Mouse (Mus musculus): Measurements from ENCODE around the gene Coq8b. TPM values are rescaled to one million over a fixed set of nuclear protein-coding genes. Genes with fewer than 3 reads are reported as not detected.

Coq8b gene
- polyA plus RNA-seq, 1 experiment from 2014 or later: 10.2 TPM

- Histone ChIP-seq H3K4me2 (no peak overlapping the region), H3K4me1 (no peaks in the 10 kb centered on the region), H3K9me3 (no peaks in the 10 kb centered on the region), H3K27me3 (replicated peaks) (no peaks in the 10 kb centered on the region), H3K4me3 (no peak overlapping the region), H3K9ac (no peak overlapping the region), H3K27ac (replicated peaks) (no peak overlapping the region), H3K36me3 (peaks cover 73% of the 10 kb centered on the region)
- ATAC-seq (ENCODE audit: extremely low read depth, insufficient number of reproducible peaks, low FRiP score, low TSS enrichment): no peak
- WGBS: 92% methylated on average over 8 of the region's 8 CpGs
Measured at GRCm38 (mm10) chr7:27203730-27204449, 28.9 kb upstream of the Coq8b start.

- peaks cover 93% of the 10 kb centered on the region for H3K36me3 ChIP-seq
- no peak overlapping the region for H3K27ac ChIP-seq (replicated peaks)
- H3K4me2 ChIP-seq: no peak overlapping the region
- no peaks in the 10 kb centered on the region for H3K4me1 ChIP-seq
- no peaks in the 10 kb centered on the region for H3K27me3 ChIP-seq (replicated peaks)
- no peak for ATAC-seq (ENCODE audit: extremely low read depth, insufficient number of reproducible peaks, low FRiP score, low TSS enrichment)
- H3K9ac ChIP-seq: no peak overlapping the region
- no peaks in the 10 kb centered on the region for H3K9me3 ChIP-seq
- H3K4me3 ChIP-seq: no peak overlapping the region
- 76% methylated on average over 2 of the region's 2 CpGs for WGBS
Measured at GRCm38 (mm10) chr7:27212626-27213025, 20.2 kb upstream of the Coq8b start.

GRCm38 (mm10) chr7:27218586-27218985 is 14.2 kb upstream of the Coq8b start:
- Histone ChIP-seq H3K27me3 (replicated peaks) (no peaks in the 10 kb centered on the region), H3K9ac (no peak overlapping the region), H3K4me3 (no peak overlapping the region), H3K36me3 (peaks cover 58% of the 10 kb centered on the region), H3K4me1 (0 out of 2 replicates have a peak, but pooled peaks cover 5% of the 10 kb centered on the region), H3K4me2 (no peak overlapping the region), H3K9me3 (no peaks in the 10 kb centered on the region), H3K27ac (replicated peaks) (no peak overlapping the region)
- no peak for ATAC-seq (ENCODE audit: extremely low read depth, insufficient number of reproducible peaks, low FRiP score, low TSS enrichment)
- 82% methylated on average over 7 of the region's 7 CpGs for WGBS

GRCm38 (mm10) chr7:27219937-27220336 is 12.9 kb upstream of the Coq8b start:
- no peak overlapping the region for H3K4me3 ChIP-seq
- H3K36me3 ChIP-seq: peaks cover 46% of the 10 kb centered on the region
- no peaks in the 10 kb centered on the region for H3K27me3 ChIP-seq (replicated peaks)
- H3K9me3 ChIP-seq: no peaks in the 10 kb centered on the region
- H3K4me2 ChIP-seq: no peak overlapping the region
- no peak for ATAC-seq (ENCODE audit: extremely low read depth, insufficient number of reproducible peaks, low FRiP score, low TSS enrichment)
- H3K9ac ChIP-seq: no peak overlapping the region
- WGBS: 81% methylated on average over 11 of the region's 11 CpGs
- no peak overlapping the region for H3K27ac ChIP-seq (replicated peaks)
- peaks cover 17% of the 10 kb centered on the region for H3K4me1 ChIP-seq

GRCm38 (mm10) chr7:27221939-27222338 is 10.9 kb upstream of the Coq8b start:
- H3K4me3 ChIP-seq: no peak overlapping the region
- H3K36me3 ChIP-seq: peaks cover 26% of the 10 kb centered on the region
- 70% methylated on average over 6 of the region's 6 CpGs for WGBS
- H3K4me2 ChIP-seq: no peak overlapping the region
- H3K27me3 ChIP-seq (replicated peaks): no peaks in the 10 kb centered on the region
- ATAC-seq (ENCODE audit: extremely low read depth, insufficient number of reproducible peaks, low FRiP score, low TSS enrichment): no peak
- peaks cover 37% of the 10 kb centered on the region for H3K4me1 ChIP-seq
- H3K9ac ChIP-seq: 0 out of 2 replicates have a peak overlapping the region, but pooled peaks have one; percentile 38
- H3K27ac ChIP-seq (replicated peaks): no peak overlapping the region
- no peaks in the 10 kb centered on the region for H3K9me3 ChIP-seq

GRCm38 (mm10) chr7:27222538-27222937 is 10.3 kb upstream of the Coq8b start:
- H3K27me3 ChIP-seq (replicated peaks): no peaks in the 10 kb centered on the region
- H3K27ac ChIP-seq (replicated peaks): no peak overlapping the region
- peaks cover 43% of the 10 kb centered on the region for H3K4me1 ChIP-seq
- no peaks in the 10 kb centered on the region for H3K9me3 ChIP-seq
- H3K9ac ChIP-seq: no peak overlapping the region
- H3K4me2 ChIP-seq: no peak overlapping the region
- ATAC-seq (ENCODE audit: extremely low read depth, insufficient number of reproducible peaks, low FRiP score, low TSS enrichment): no peak
- H3K4me3 ChIP-seq: no peak overlapping the region
- 56% methylated on average over 1 of the region's 1 CpGs for WGBS
- H3K36me3 ChIP-seq: peaks cover 22% of the 10 kb centered on the region

GRCm38 (mm10) chr7:27224877-27225575 is 7.8 kb upstream of the Coq8b start:
- Histone ChIP-seq H3K27ac (replicated peaks) (no peak overlapping the region), H3K4me2 (peak overlapping the region; percentile 93), H3K27me3 (replicated peaks) (no peaks in the 10 kb centered on the region), H3K9me3 (no peaks in the 10 kb centered on the region), H3K4me3 (0 out of 2 replicates have a peak overlapping the region, but pooled peaks have one; percentile 6), H3K9ac (peak overlapping the region; percentile 65), H3K4me1 (peaks cover 51% of the 10 kb centered on the region), H3K36me3 (peaks cover 11% of the 10 kb centered on the region)
- WGBS: 82% methylated on average over 11 of the region's 11 CpGs
- ATAC-seq (ENCODE audit: extremely low read depth, insufficient number of reproducible peaks, low FRiP score, low TSS enrichment): no peak

- no peak for ATAC-seq (ENCODE audit: extremely low read depth, insufficient number of reproducible peaks, low FRiP score, low TSS enrichment)
- Histone ChIP-seq H3K4me3 (peak overlapping the region; percentile 87), H3K36me3 (0 out of 2 replicates have a peak, but pooled peaks cover 5% of the 10 kb centered on the region), H3K27ac (replicated peaks) (no peak overlapping the region), H3K9ac (peak overlapping the region; percentile 85), H3K9me3 (no peaks in the 10 kb centered on the region), H3K27me3 (replicated peaks) (no peaks in the 10 kb centered on the region), H3K4me1 (peaks cover 50% of the 10 kb centered on the region), H3K4me2 (peak overlapping the region; percentile 93)
- 32% methylated on average over 9 of the region's 9 CpGs for WGBS
Measured at GRCm38 (mm10) chr7:27227276-27227675, 5.5 kb upstream of the Coq8b start.

- H3K4me3 ChIP-seq: peak overlapping the region; percentile 87
- 1% methylated on average over 10 of the region's 10 CpGs for WGBS
- peak overlapping the region; percentile 89 for H3K27ac ChIP-seq (replicated peaks)
- ATAC-seq (ENCODE audit: extremely low read depth, insufficient number of reproducible peaks, low FRiP score, low TSS enrichment): no peak
- H3K9ac ChIP-seq: peak overlapping the region; percentile 85
- H3K9me3 ChIP-seq: no peaks in the 10 kb centered on the region
- peak overlapping the region; percentile 93 for H3K4me2 ChIP-seq
- H3K36me3 ChIP-seq: 0 out of 2 replicates have a peak, but pooled peaks cover 1% of the 10 kb centered on the region
- H3K27me3 ChIP-seq (replicated peaks): no peaks in the 10 kb centered on the region
- H3K4me1 ChIP-seq: peaks cover 53% of the 10 kb centered on the region
Measured at GRCm38 (mm10) chr7:27227676-27228075, 5.1 kb upstream of the Coq8b start.

- Histone ChIP-seq H3K9me3 (no peaks in the 10 kb centered on the region), H3K27ac (replicated peaks) (peak within 1 kb of the TSS; percentile 89), H3K9ac (peak within 1 kb of the TSS; percentile 85), H3K36me3 (no peaks in the 10 kb centered on the region), H3K4me2 (peak within 1 kb of the TSS; percentile 93), H3K27me3 (replicated peaks) (no peaks in the 10 kb centered on the region), H3K4me1 (peaks cover 54% of the 10 kb centered on the region), H3K4me3 (peak within 1 kb of the TSS; percentile 87)
- WGBS: under 1% methylated on average over 48 of the region's 49 CpGs
- ATAC-seq (ENCODE audit: extremely low read depth, insufficient number of reproducible peaks, low FRiP score, low TSS enrichment): peak; percentile 68
Measured at GRCm38 (mm10) chr7:27228281-27228821, 4.5 kb upstream of the Coq8b start, which contains the start of gene Itpkc. Gene Itpkc (minus strand): TSS chr7:27228661.

GRCm38 (mm10) chr7:27228865-27229264 is 4.0 kb upstream of the Coq8b start:
- Histone ChIP-seq H3K36me3 (no peaks in the 10 kb centered on the region), H3K4me2 (peak overlapping the region; percentile 93), H3K4me3 (peak overlapping the region; percentile 87), H3K27me3 (replicated peaks) (no peaks in the 10 kb centered on the region), H3K9ac (peak overlapping the region; percentile 85), H3K9me3 (no peaks in the 10 kb centered on the region), H3K4me1 (peaks cover 57% of the 10 kb centered on the region), H3K27ac (replicated peaks) (peak overlapping the region; percentile 89)
- no peak for ATAC-seq (ENCODE audit: extremely low read depth, insufficient number of reproducible peaks, low FRiP score, low TSS enrichment)
- 20% methylated on average over 6 of the region's 6 CpGs for WGBS
